Mouse (Mus musculus): ENCODE results near the gene Glmp.

- TF ChIP-seq CEBPB (IDR thresholded peaks at IDR 0.05; ENCODE audit: insufficient read depth, poor library complexity, severe bottlenecking) = no peak
- TF ChIP-seq MYOD1 (IDR thresholded peaks at IDR 0.05; ENCODE audit: control insufficient read depth in 1 of 3, insufficient read length in 2 of 3, low read depth in 2 of 3) = no peak
- no peak for TF ChIP-seq POLR2A (IDR thresholded peaks at IDR 0.05; ENCODE audit: insufficient read length, low read depth)
- TF ChIP-seq POLR2AphosphoS2 (IDR thresholded peaks at IDR 0.05; ENCODE audit: insufficient read length, low read depth) = no peak
- TF ChIP-seq TCF12 (IDR thresholded peaks at IDR 0.05; ENCODE audit: insufficient read depth, poor library complexity, severe bottlenecking) = no peak
- TF ChIP-seq MAX (IDR thresholded peaks at IDR 0.05; ENCODE audit: low read depth) = no peak
These were observed 41.0 kb downstream of the Glmp start for GRCm38 (mm10) chr3:88365705-88366361.

All from myocyte (in vitro differentiated cells).